Mouse (Mus musculus) limb, embryonic 11.5 days (tissue): ENCODE measurements around the gene Tent5b. TPM values are rescaled to one million over a fixed set of nuclear protein-coding genes. Genes with fewer than 3 reads are reported as not detected.
A peak's percentile ranks its signal among the peaks of the same experiment; 100 is the strongest.
"Not testable (repeated sequence)": the region's sequence is repeated elsewhere in the genome, so short reads cannot be mapped to it uniquely, and the experiment has no call there.

ENCODE experiments used
- ATAC-seq: fragments of 200-750 bp; cut with Nextera tagmentation; 2 replicates; pipeline ENCODE4 v1.8.0; 2017; ENCODE audit warnings: low read depth; ENCODE audit not compliant: insufficient number of reproducible peaks, low FRiP score, low TSS enrichment
- DNase-seq: peaks from one replicate; pipeline ENCODE4 v3.0.0-alpha.2; 2015; ENCODE audit warnings: low spot score
- H3K27ac ChIP-seq: fragments of 300-500 bp; sonication (generic); replicated peaks from 2 replicates; pipeline ENCODE4 v1.5.1; 2014; ENCODE audit warnings: low read depth, mild to moderate bottlenecking, low read length
- H3K27me3 ChIP-seq: fragments of 300-500 bp; sonication (generic); 2 replicates; pipeline ENCODE4 v1.6.1; 2014; ENCODE audit warnings: mild to moderate bottlenecking, low read length, mixed read lengths; ENCODE audit not compliant: control insufficient read depth, insufficient read depth
- H3K36me3 ChIP-seq: fragments of 300-500 bp; sonication (generic); 2 replicates; pipeline ENCODE4 v1.6.1; 2014; ENCODE audit warnings: mild to moderate bottlenecking, low read length, moderate library complexity, mixed read lengths; ENCODE audit not compliant: control insufficient read depth, insufficient read depth
- H3K4me1 ChIP-seq: fragments of 300-500 bp; sonication (generic); 2 replicates; pipeline ENCODE4 v1.6.1; 2014; ENCODE audit warnings: low read length, mixed read lengths; ENCODE audit not compliant: control insufficient read depth, insufficient read depth
- H3K4me2 ChIP-seq: fragments of 300-500 bp; sonication (generic); 2 replicates; pipeline ENCODE4 v1.6.1; 2014; ENCODE audit warnings: low read depth, mild to moderate bottlenecking, moderate library complexity; ENCODE audit not compliant: severe bottlenecking
- H3K4me3 ChIP-seq: fragments of 300-500 bp; sonication (generic); 2 replicates; pipeline ENCODE4 v1.5.1; 2014; ENCODE audit warnings: low read depth, low read length
- H3K9ac ChIP-seq: fragments of 300-500 bp; sonication (generic); 2 replicates; pipeline ENCODE4 v1.6.1; 2014; ENCODE audit warnings: mild to moderate bottlenecking, low read length
- H3K9me3 ChIP-seq: fragments of 300-500 bp; sonication (generic); 2 replicates; pipeline ENCODE4 v1.6.1; 2016; ENCODE audit warnings: low read length; ENCODE audit not compliant: control insufficient read depth
- WGBS: fragments of 180-500 bp; shearing (Covaris S2); extraction: QIAGEN DNeasy Blood & Tissue Kit; methylation state at CpG from one replicate; pipeline ENCODE4 v1.1.7; 2014; 5-methylcytosine and 5-hydroxymethylcytosine counted together
- polyA plus RNA-seq: library from polyadenylated mRNA; unstranded; fragments of >200 nt; fragmentation: Nextera tagmentation; extraction: Ambion mirVana; gene quantifications from 2 replicates; pipeline ENCODE4 v1.2.1, GENCODE M21; 2014

The Tent5b gene
- polyA plus RNA-seq, 1 experiment from 2014 or later: 0.51 TPM

DNA sequence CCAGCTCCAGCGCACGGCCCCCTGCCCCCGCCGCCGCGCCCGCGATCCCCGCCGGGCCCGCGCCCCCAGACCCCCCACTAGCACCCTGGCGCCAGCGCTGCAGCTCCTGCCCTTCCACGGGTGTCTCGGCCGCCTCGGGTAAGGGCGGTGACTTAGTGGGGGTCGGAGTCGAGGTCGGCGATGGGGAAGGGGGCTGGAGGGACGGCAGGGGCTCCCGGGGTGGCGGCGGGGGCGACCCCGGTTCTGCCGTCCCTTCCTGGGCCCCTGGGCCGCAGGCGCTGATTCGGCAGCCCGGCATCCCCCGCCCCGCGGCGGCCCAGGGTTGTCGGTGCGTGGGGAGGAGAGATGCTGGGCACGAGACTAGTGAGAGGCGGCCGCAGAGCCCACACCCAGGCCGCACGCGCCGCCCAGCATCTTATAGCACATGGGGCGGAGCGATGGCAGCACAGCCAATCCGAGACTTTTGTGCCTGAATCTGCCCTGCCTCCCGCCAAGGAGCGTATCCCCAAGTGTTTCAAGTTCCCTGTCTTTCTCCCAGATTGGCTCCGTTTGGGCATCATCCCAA is 18.3 kb downstream of the Tent5b start, which contains the start of gene Trnp1:
TSS of gene Trnp1 (minus strand) at position 391 of the 565 bp plus-strand sequence.
- ATAC-seq (peak; percentile 74; the same call in 1 of the 2 replicates), DNase-seq (peak; percentile 85)
- H3K27ac ChIP-seq: no peak within 1 kb of the TSS
- peaks cover 62% of the 10 kb centered on the region for H3K27me3 ChIP-seq
- no peaks in the 10 kb centered on the region for H3K36me3 ChIP-seq
- H3K9me3 ChIP-seq: no peaks in the 10 kb centered on the region
- peaks cover 15% of the 10 kb centered on the region for H3K4me1 ChIP-seq
- H3K4me2 ChIP-seq: peak within 1 kb of the TSS; percentile 98
- H3K9ac ChIP-seq: peak within 1 kb of the TSS; percentile 43
- peak within 1 kb of the TSS; percentile 53 for H3K4me3 ChIP-seq
- 0% methylated on average over 43 of the region's 53 CpGs for WGBS

DNA sequence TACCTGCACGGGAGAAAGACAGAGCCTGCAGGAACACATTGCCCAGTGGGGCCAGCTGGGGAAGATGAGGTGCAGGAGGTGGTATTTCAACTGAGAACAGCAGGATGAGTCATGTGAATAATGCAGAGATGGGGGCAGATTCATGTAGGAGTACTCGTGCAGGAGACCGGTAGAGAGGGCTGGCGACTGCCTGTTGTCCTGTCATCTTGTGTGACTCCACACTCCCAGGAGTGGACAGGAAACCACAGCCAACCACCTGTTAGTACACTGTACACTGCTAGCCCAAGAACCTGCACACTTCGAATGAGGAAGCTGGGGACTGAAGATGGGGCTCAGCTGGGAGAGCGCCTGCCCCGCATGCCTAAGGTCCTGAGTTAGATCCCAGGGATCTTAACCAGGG is 21.6 kb downstream of the Tent5b start:
- H3K4me3 ChIP-seq: no peak overlapping the region
- peaks cover 15% of the 10 kb centered on the region for H3K4me1 ChIP-seq
- no peaks in the 10 kb centered on the region for H3K36me3 ChIP-seq
- H3K9me3 ChIP-seq: no peaks in the 10 kb centered on the region
- H3K27ac ChIP-seq: no peak overlapping the region
- ATAC-seq: no peak
- WGBS: 68% methylated on average over 7 of the region's 7 CpGs
- H3K9ac ChIP-seq: no peak overlapping the region
- no peak overlapping the region for H3K4me2 ChIP-seq
- H3K27me3 ChIP-seq: peaks cover 43% of the 10 kb centered on the region
- no peak for DNase-seq

- no peak overlapping the region for H3K9ac ChIP-seq
- WGBS: 62% methylated on average over 5 of the region's 5 CpGs
Measured at GRCm38 (mm10) chr4:133504300-133504699, 24.4 kb downstream of the Tent5b start.

GRCm38 (mm10) chr4:133504755-133505485 is 25.0 kb downstream of the Tent5b start:
- Histone ChIP-seq H3K4me3 (no peak overlapping the region), H3K4me2 (no peak overlapping the region), H3K9me3 (no peaks in the 10 kb centered on the region), H3K9ac (no peak overlapping the region), H3K36me3 (no peaks in the 10 kb centered on the region), H3K27ac (no peak overlapping the region), H3K27me3 (peaks cover 10% of the 10 kb centered on the region), H3K4me1 (no peaks in the 10 kb centered on the region)
- DNase-seq (no peak), ATAC-seq (no peak)
- 67% methylated on average over 9 of the region's 9 CpGs for WGBS

More at GRCm38 (mm10) chr4:133504300-133504699, 24.4 kb downstream of the Tent5b start:
- Histone ChIP-seq H3K9me3 (no peaks in the 10 kb centered on the region), H3K4me2 (no peak overlapping the region), H3K4me3 (no peak overlapping the region), H3K27ac (no peak overlapping the region), H3K4me1 (no peaks in the 10 kb centered on the region), H3K36me3 (no peaks in the 10 kb centered on the region), H3K27me3 (peaks cover 16% of the 10 kb centered on the region)
- no peak for ATAC-seq
- DNase-seq: no peak

DNA sequence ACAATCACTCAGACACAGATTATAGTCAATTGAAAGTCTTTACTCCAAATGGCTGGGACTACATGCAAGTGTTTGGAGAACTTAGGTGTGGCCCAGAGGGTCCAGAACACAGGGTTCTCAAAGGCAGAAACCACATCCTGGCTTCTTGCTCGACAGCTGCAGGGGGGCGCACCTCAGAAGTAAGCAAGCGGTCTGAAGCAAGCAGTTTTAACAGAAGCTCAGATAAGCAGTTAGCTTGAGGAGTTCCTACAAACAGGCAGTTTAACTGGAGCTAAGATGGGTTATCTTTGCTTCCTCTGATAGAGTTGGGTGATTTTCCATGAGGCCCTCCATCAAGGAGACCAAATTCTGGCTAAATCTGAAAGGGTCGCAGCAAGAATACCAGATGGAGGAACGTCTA is 26.6 kb downstream of the Tent5b start:
- Histone ChIP-seq H3K4me2 (no peak overlapping the region), H3K9me3 (no peaks in the 10 kb centered on the region), H3K4me3 (no peak overlapping the region), H3K9ac (no peak overlapping the region), H3K4me1 (no peaks in the 10 kb centered on the region), H3K27ac (no peak overlapping the region), H3K36me3 (no peaks in the 10 kb centered on the region), H3K27me3 (peaks cover 4% of the 10 kb centered on the region; the same call in 1 of the 2 replicates)
- WGBS: 76% methylated on average over 5 of the region's 5 CpGs
- DNase-seq: no peak
- no peak for ATAC-seq

DNA sequence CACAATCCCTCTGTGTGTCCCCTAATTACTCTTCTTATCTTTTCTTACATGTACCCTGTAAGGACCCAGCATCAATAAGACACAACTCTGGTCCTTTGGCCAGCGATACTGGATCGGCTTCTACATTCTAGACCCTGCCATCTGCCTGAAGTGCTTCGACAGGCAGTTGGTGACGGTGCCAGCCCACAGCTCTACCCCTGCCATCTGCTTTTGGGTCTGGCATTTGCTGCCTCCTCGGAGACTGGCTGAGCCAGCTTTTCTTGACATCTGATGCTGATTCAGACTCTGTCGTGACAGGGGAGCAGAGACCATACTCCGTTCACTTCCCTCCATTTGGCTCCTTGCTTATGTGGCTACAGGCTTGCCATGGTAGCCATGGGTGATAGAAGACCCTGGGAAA is 29.1 kb downstream of the Tent5b start:
- Histone ChIP-seq H3K9ac (no peak overlapping the region), H3K4me1 (no peaks in the 10 kb centered on the region), H3K4me2 (no peak overlapping the region), H3K36me3 (no peaks in the 10 kb centered on the region), H3K27ac (no peak overlapping the region), H3K4me3 (no peak overlapping the region), H3K9me3 (no peaks in the 10 kb centered on the region), H3K27me3 (no peaks in the 10 kb centered on the region)
- WGBS: 81% methylated on average over 7 of the region's 7 CpGs
- DNase-seq: no peak
- ATAC-seq: no peak

GRCm38 (mm10) chr4:133511050-133511449 is 31.1 kb downstream of the Tent5b start:
- no peak overlapping the region for H3K4me3 ChIP-seq
- DNase-seq (no peak), ATAC-seq (no peak)
- no peak overlapping the region for H3K9ac ChIP-seq
- no peak overlapping the region for H3K4me2 ChIP-seq
- no peaks in the 10 kb centered on the region for H3K9me3 ChIP-seq
- WGBS: 75% methylated on average over 5 of the region's 5 CpGs
- no peaks in the 10 kb centered on the region for H3K27me3 ChIP-seq
- no peak overlapping the region for H3K27ac ChIP-seq
- no peaks in the 10 kb centered on the region for H3K36me3 ChIP-seq
- H3K4me1 ChIP-seq: no peaks in the 10 kb centered on the region

- not testable (repeated sequence) for DNase-seq, H3K4me2 ChIP-seq, H3K27me3 ChIP-seq, H3K4me3 ChIP-seq, H3K9me3 ChIP-seq, H3K4me1 ChIP-seq, H3K27ac ChIP-seq, ATAC-seq, H3K9ac ChIP-seq, H3K36me3 ChIP-seq
- 53% methylated on average over 4 of the region's 5 CpGs for WGBS
Measured at GRCm38 (mm10) chr4:133512511-133512910, 32.6 kb downstream of the Tent5b start.
